Mouse (Mus musculus) limb, embryonic 14.5 days (tissue): Measurements from ENCODE around the gene Efemp1. TPM values are rescaled to one million over a fixed set of nuclear protein-coding genes. Genes with fewer than 3 reads are reported as not detected.

Experiments
- ATAC-seq: fragments of 200-750 bp; cut with Nextera tagmentation; 2 replicates; pipeline ENCODE4 v1.8.0; 2017; ENCODE audit warnings: low read depth, moderate number of reproducible peaks, moderate TSS enrichment; ENCODE audit not compliant: low FRiP score
- DNase-seq: peaks from one replicate; pipeline ENCODE4 v3.0.0-alpha.2; 2015; ENCODE audit warnings: low spot score
- H3K27ac ChIP-seq: fragments of 300-500 bp; sonication (generic); replicated peaks from 2 replicates; pipeline ENCODE4 v1.5.1; 2014; ENCODE audit warnings: low read depth, mild to moderate bottlenecking, low read length, moderate library complexity, mixed read lengths
- H3K27me3 ChIP-seq: fragments of 300-500 bp; sonication (generic); 2 replicates; pipeline ENCODE4 v1.6.1; 2014; ENCODE audit warnings: low read length, mixed read lengths; ENCODE audit not compliant: control insufficient read depth, insufficient read depth
- H3K36me3 ChIP-seq: fragments of 300-500 bp; sonication (generic); 2 replicates; pipeline ENCODE4 v1.6.1; 2014; ENCODE audit warnings: mild to moderate bottlenecking, low read length, moderate library complexity, mixed read lengths; ENCODE audit not compliant: control insufficient read depth, insufficient read depth
- H3K4me1 ChIP-seq: fragments of 300-500 bp; sonication (generic); 2 replicates; pipeline ENCODE4 v1.6.1; 2014; ENCODE audit warnings: antibody characterized with exemption, low read length, mixed read lengths; ENCODE audit not compliant: control insufficient read depth, insufficient read depth
- H3K4me2 ChIP-seq: fragments of 300-500 bp; sonication (generic); replicated peaks from 2 replicates; pipeline ENCODE4 v1.6.1; 2014; ENCODE audit warnings: low read depth, mild to moderate bottlenecking, low read length, moderate library complexity; ENCODE audit not compliant: severe bottlenecking
- H3K4me3 ChIP-seq: fragments of 300-500 bp; sonication (generic); replicated peaks from 2 replicates; pipeline ENCODE4 v1.5.1; 2014; ENCODE audit warnings: low read length
- H3K9ac ChIP-seq: fragments of 300-500 bp; sonication (generic); 2 replicates; pipeline ENCODE4 v1.6.1; 2014; ENCODE audit warnings: mild to moderate bottlenecking, low read depth, low read length, moderate library complexity; ENCODE audit not compliant: severe bottlenecking
- H3K9me3 ChIP-seq: fragments of 300-500 bp; sonication (generic); 2 replicates; pipeline ENCODE4 v1.6.1; 2016; ENCODE audit warnings: low read length; ENCODE audit not compliant: control insufficient read depth
- POLR2A ChIP-seq: fragments of 200-500 bp; IDR thresholded peaks from 2 replicates; pipeline ENCODE4 v1.8.0; 2012; ENCODE audit warnings: inconsistent platforms, mild to moderate bottlenecking, moderate library complexity, borderline replicate concordance; ENCODE audit not compliant: insufficient read depth, insufficient read length; ENCODE audit errors: extremely low read depth
- WGBS: fragments of 180-500 bp; shearing (Covaris S2); extraction: QIAGEN DNeasy Blood & Tissue Kit; methylation state at CpG from one replicate; pipeline ENCODE4 v1.1.7; 2014; 5-methylcytosine and 5-hydroxymethylcytosine counted together
- polyA plus RNA-seq, 2 experiments: library from polyadenylated mRNA; depleted of rRNA in 1 of 2; stranded (reverse) in 1 of 2; unstranded in 1 of 2; fragments of >200 nt; fragmentation: Nextera tagmentation in 1 of 2; extraction: Ambion mirVana in 1 of 2; gene quantifications; 2 replicates each; pipeline versions ENCODE4 v1.2.1 to v1.2.3; 2012 to 2014

Efemp1 gene
- polyA plus RNA-seq, 2 experiments = 35.5 to 39.0 TPM

- DNase-seq (no peak), ATAC-seq (no peak)
- Histone ChIP-seq H3K36me3 (no peaks in the 10 kb centered on the region), H3K9ac (no peak overlapping the region), H3K4me3 (no peak overlapping the region), H3K9me3 (peaks cover 4% of the 10 kb centered on the region; the same call in 1 of the 2 replicates), H3K4me2 (no peak overlapping the region), H3K27me3 (no peaks in the 10 kb centered on the region), H3K27ac (no peak overlapping the region), H3K4me1 (no peaks in the 10 kb centered on the region)
- TF ChIP-seq POLR2A = no peak
- WGBS = 89% methylated on average over 1 of the region's 1 CpGs
These were observed 108.4 kb downstream of the Efemp1 start for GRCm38 (mm10) chr11:28961381-28961780.
